Mouse (Mus musculus) heart, adult 2 months (tissue): ENCODE measurements at regions not wholly inside any gene's neighbourhood (a gene's known extent, or its start where the extent isn't known, plus 50 kb on each side); places are given as distances from the start of the nearest gene placed in this dataset.

ENCODE experiments used
- DNase-seq, 2 experiments: peaks; one replicate each; pipeline ENCODE4 v3.0.0; 2021
- H3K27ac ChIP-seq: fragments of 200-600 bp; 2 replicates; pipeline ENCODE4 v1.8.1; 2022
- H3K27me3 ChIP-seq: fragments of 200-500 bp; 2 replicates; pipeline ENCODE4 v1.6.1; 2012; ENCODE audit warnings: mild to moderate bottlenecking, low read length, inconsistent platforms, mixed read lengths; ENCODE audit not compliant: control insufficient read depth, insufficient read depth
- H3K36me3 ChIP-seq: fragments of 200-500 bp; 2 replicates; pipeline ENCODE4 v1.6.1; 2012; ENCODE audit warnings: low read length, inconsistent platforms; ENCODE audit not compliant: control insufficient read depth, insufficient read depth
- H3K4me1 ChIP-seq: fragments of 200-500 bp; 2 replicates; pipeline ENCODE4 v1.6.1; 2011; ENCODE audit warnings: low read length; ENCODE audit not compliant: control insufficient read depth, insufficient read depth
- H3K4me3 ChIP-seq: fragments of 200-600 bp; 2 replicates; pipeline ENCODE4 v1.8.1; 2022
- H3K79me2 ChIP-seq: fragments of 200-500 bp; replicated peaks from 2 replicates; pipeline ENCODE4 v1.6.1; 2012; ENCODE audit warnings: mild to moderate bottlenecking, inconsistent platforms, low read length, moderate library complexity, mixed read lengths; ENCODE audit not compliant: control insufficient read depth, insufficient read depth
- H3K9ac ChIP-seq: fragments of 200-500 bp; 2 replicates; pipeline ENCODE4 v1.6.1; 2012; ENCODE audit warnings: low read depth, mild to moderate bottlenecking, control low read depth, inconsistent platforms, low read length, mixed read lengths
- CTCF ChIP-seq: fragments of 200-600 bp; IDR thresholded peaks from 2 replicates; pipeline ENCODE4 v1.8.1; 2022; ENCODE audit warnings: antibody characterized with exemption, mild to moderate bottlenecking, moderate library complexity
- EP300 ChIP-seq: fragments of 200-500 bp; IDR thresholded peaks from 2 replicates; pipeline ENCODE4 v1.6.1; 2011; ENCODE audit warnings: low read depth, low read length, control low read depth; ENCODE audit not compliant: insufficient read depth
- POLR2A ChIP-seq: fragments of 200-500 bp; IDR thresholded peaks from 2 replicates; pipeline ENCODE4 v1.6.1; 2011; ENCODE audit warnings: mild to moderate bottlenecking, low read depth, low read length, control low read depth; ENCODE audit not compliant: insufficient read depth
- WGBS: fragments of 180-500 bp; shearing (Covaris S2); methylation state at CpG from one replicate; pipeline ENCODE4 v1.1.7; 2018; 5-methylcytosine and 5-hydroxymethylcytosine counted together
- intact Hi-C: fragments of 180-260 bp; cut with DNase I; formaldehyde crosslinking; loops from one replicate; pipeline ENCODE4 v1.15.1; 2025

- H3K79me2 ChIP-seq, result no peaks in the 10 kb centered on the region
- DNase-seq, result peak in 1 of 2 experiments; percentile 11
- no peak overlapping the region for H3K27ac ChIP-seq
- WGBS, result 34% methylated on average over 10 of the region's 10 CpGs
- H3K36me3 ChIP-seq, result no peaks in the 10 kb centered on the region
- TF ChIP-seq EP300 (no peak), CTCF (no peak), POLR2A (no peak)
- peaks cover 1% of the 10 kb centered on the region; the same call in 1 of the 2 replicates for H3K4me1 ChIP-seq
- intact Hi-C loops, result no loop called here
- no peaks in the 10 kb centered on the region for H3K27me3 ChIP-seq
- no peak overlapping the region for H3K9ac ChIP-seq
- no peak overlapping the region for H3K4me3 ChIP-seq
These were observed 118.5 kb upstream of the Gm10306 start for GRCm38 (mm10) chr4:94437717-94438435.

- 76% methylated on average over 6 of the region's 6 CpGs for WGBS
These were observed 117.0 kb upstream of the Gm10306 start for GRCm38 (mm10) chr4:94439159-94439836.

GRCm38 (mm10) chr4:94446604-94447003, 109.7 kb upstream of the Gm10306 start:
- WGBS, result 53% methylated on average over 4 of the region's 4 CpGs

More at GRCm38 (mm10) chr4:94439159-94439836, 117.0 kb upstream of the Gm10306 start:
- TF ChIP-seq CTCF, result no peak
- no peak for TF ChIP-seq EP300
- TF ChIP-seq POLR2A, result no peak
- Histone ChIP-seq H3K27ac (no peak overlapping the region), H3K36me3 (no peaks in the 10 kb centered on the region), H3K79me2 (no peaks in the 10 kb centered on the region), H3K4me3 (no peak overlapping the region), H3K9ac (no peak overlapping the region), H3K4me1 (peaks cover 1% of the 10 kb centered on the region; the same call in 1 of the 2 replicates), H3K27me3 (no peaks in the 10 kb centered on the region)
- intact Hi-C loops, result no loop called here
- DNase-seq, result no peak

More at GRCm38 (mm10) chr4:94446604-94447003, 109.7 kb upstream of the Gm10306 start:
- Histone ChIP-seq H3K4me1 (no peaks in the 10 kb centered on the region), H3K36me3 (no peaks in the 10 kb centered on the region), H3K79me2 (no peaks in the 10 kb centered on the region), H3K4me3 (no peak overlapping the region), H3K27ac (no peak overlapping the region), H3K9ac (no peak overlapping the region), H3K27me3 (no peaks in the 10 kb centered on the region)
- no peak for DNase-seq
- intact Hi-C loops, result no loop called here
- no peak for TF ChIP-seq CTCF
- no peak for TF ChIP-seq EP300
- TF ChIP-seq POLR2A, result no peak
